Mouse (Mus musculus) liver, adult 2 months (tissue): ENCODE measurements around the gene Dio1.
A peak's percentile ranks its signal among the peaks of the same experiment; 100 is the strongest.

Source experiments
- CTCF ChIP-seq: fragments of 200-500 bp; IDR thresholded peaks from 2 replicates; pipeline ENCODE4 v1.5.1; 2011; ENCODE audit warnings: low read depth, low read length, control low read depth
- POLR2A ChIP-seq: fragments of 200-500 bp; IDR thresholded peaks from 2 replicates; pipeline ENCODE4 v1.6.1; 2011; ENCODE audit warnings: low read length, control low read depth; ENCODE audit not compliant: insufficient read depth; ENCODE audit errors: extremely low read depth

DNA sequence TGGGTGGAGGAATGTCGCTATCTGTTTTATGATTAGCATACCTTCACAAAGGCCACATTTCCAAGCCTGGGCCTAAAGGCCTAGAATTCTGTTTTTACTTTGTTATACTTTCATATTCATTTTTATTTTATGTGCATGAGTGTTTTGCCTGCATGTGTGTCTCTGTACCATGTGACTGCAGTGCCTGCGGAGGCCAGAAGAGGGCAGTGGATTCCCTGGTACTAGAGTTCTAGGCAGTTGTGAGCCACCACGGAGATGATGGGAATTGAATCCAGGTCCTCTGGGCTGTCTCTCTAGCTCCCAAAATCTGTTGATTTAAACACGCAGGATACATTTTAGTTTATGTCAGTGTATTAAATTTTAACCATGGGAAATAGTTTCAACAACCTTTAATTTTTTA is 26.5 kb upstream of the Dio1 start:
- peak; percentile 51 for TF ChIP-seq CTCF
- no peak for TF ChIP-seq POLR2A
